Mouse (Mus musculus): Measurements from ENCODE around the gene Ankrd31.

DNA sequence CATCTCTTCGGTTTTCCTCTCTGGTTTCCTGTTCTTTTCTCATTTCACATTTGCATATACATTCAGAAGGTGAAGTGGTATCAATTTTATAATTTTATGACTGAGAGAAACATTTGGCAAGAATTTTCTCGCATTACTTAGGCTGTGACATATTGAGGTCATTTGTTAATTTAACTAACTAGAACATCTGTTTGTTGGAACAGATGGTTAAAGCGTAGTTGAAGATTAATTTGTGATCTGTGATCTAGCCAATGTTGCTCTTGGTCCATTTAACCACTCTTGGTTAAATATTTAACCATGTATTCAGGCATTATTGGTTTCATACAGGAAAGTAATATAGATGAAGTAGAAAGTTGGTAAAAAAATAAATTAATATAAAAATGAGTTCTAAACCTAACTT lies 47.2 kb downstream of the Ankrd31 start:
- TF ChIP-seq POLR2A (IDR thresholded peaks at IDR 0.05; ENCODE audit: low read depth, low read length), result no peak
- TF ChIP-seq CTCF (conservative IDR thresholded peaks at IDR 0.05; ENCODE audit: insufficient read depth, insufficient read length, low read depth, low read length), result no peak

Measured in kidney, adult 2 months (tissue).